Mouse (Mus musculus): Measurements from ENCODE around the gene Vmn1r116. TPM values are rescaled to one million over a fixed set of nuclear protein-coding genes. Genes with fewer than 3 reads are reported as not detected.
"Not testable (repeated sequence)": the region's sequence is repeated elsewhere in the genome, so short reads cannot be mapped to it uniquely, and the experiment has no call there.

Vmn1r116 gene
- total RNA-seq (2021): not detected
- long read RNA-seq: 0 reads

- not testable (repeated sequence) for DNase-seq (ENCODE audit: low spot score in 2 of 2)
Measured at GRCm38 (mm10) chr7:20871956-20872355, at the start of gene Vmn1r116. Vmn1r116 (plus strand) TSS chr7:20872256.

- not testable (repeated sequence) for DNase-seq (ENCODE audit: low spot score in 2 of 2)
Measured at GRCm38 (mm10) chr7:20844885-20845284, 27.2 kb upstream of the Vmn1r116 start, which contains the start of gene Vmn1r115. Vmn1r115 (minus strand) TSS chr7:20844985.

GRCm38 (mm10) chr7:20884021-20884420 is 12.0 kb downstream of the Vmn1r116 start, which contains the start of gene Vmn1r117:
Vmn1r117 (minus strand) TSS chr7:20884121.
- DNase-seq (ENCODE audit: low spot score in 2 of 2): not testable (repeated sequence)

DNA sequence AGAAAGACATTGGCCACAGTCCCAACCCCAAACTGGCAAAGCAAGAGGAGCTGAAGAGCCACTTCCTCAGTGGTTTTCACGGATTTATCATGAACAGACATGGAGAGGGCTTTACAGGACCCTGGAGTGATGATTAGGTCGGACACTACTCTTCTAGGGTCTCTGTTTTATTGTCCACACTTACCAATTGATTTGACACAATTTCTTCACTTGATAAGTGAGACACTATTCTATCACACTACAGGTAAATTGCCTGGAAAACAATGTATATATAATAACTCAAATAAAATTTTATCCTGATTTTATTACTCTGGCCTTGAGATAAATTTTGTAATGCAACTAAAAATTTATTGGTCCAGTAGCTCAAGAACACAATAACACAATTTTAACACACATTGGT is 40.2 kb downstream of the Vmn1r116 start, which contains the start of gene Vmn1r118:
TSS of gene Vmn1r118 (minus strand) at position 101 of the 400 bp plus-strand sequence.
- DNase-seq (ENCODE audit: low spot score in 2 of 2): not testable (repeated sequence)

Other genes with a start within 250 kb of the Vmn1r116 start
- not detected for gene Vmn1r107, start 203.3 kb upstream of the Vmn1r116 start, total RNA-seq (2021)
- not detected for gene Vmn1r111, start 169.0 kb upstream of the Vmn1r116 start, total RNA-seq (2021)
- gene Gm10668, start 141.6 kb upstream of the Vmn1r116 start, total RNA-seq (2021): not detected
- gene Vmn1r112, start 101.1 kb upstream of the Vmn1r116 start, total RNA-seq (2021): not detected
- gene Vmn1r113, start 85.0 kb upstream of the Vmn1r116 start, total RNA-seq (2021): not detected
- gene Vmn1r114, start 60.1 kb upstream of the Vmn1r116 start, total RNA-seq (2021): not detected
- not detected for gene Vmn1r115, start 27.3 kb upstream of the Vmn1r116 start, total RNA-seq (2021)
- gene Vmn1r117, start 11.9 kb downstream of the Vmn1r116 start, total RNA-seq (2021): not detected
- gene Vmn1r118, start 40.1 kb downstream of the Vmn1r116 start, total RNA-seq (2021): not detected
- gene Vmn1r119, start 140.2 kb downstream of the Vmn1r116 start, total RNA-seq (2021): not detected
- gene Vmn1r120, start 181.5 kb downstream of the Vmn1r116 start, total RNA-seq (2021): not detected
- not detected for gene Vmn1r121, start 226.3 kb downstream of the Vmn1r116 start, total RNA-seq (2021)

All from layer of hippocampus, postnatal 10 days (tissue).